Mouse (Mus musculus): ENCODE measurements around the gene Slc44a5.
"Not testable (repeated sequence)": the region's sequence is repeated elsewhere in the genome, so short reads cannot be mapped to it uniquely, and the experiment has no call there.

The Slc44a5 gene

GRCm38 (mm10) chr3:154093745-154094322 lies 120.6 kb downstream of the Slc44a5 start:
- no peak for DNase-seq (ENCODE audit: low spot score in 2 of 2)

- DNase-seq (ENCODE audit: low spot score in 2 of 2) = no peak
Observed at GRCm38 (mm10) chr3:154101671-154102070, 128.4 kb downstream of the Slc44a5 start.

- DNase-seq (ENCODE audit: low spot score in 2 of 2) = peak; percentile 6 to 17
Observed at GRCm38 (mm10) chr3:154110528-154110927, 137.3 kb downstream of the Slc44a5 start.

GRCm38 (mm10) chr3:154111221-154111620 lies 138.0 kb downstream of the Slc44a5 start:
- DNase-seq (ENCODE audit: low spot score in 2 of 2) = no peak

GRCm38 (mm10) chr3:154114991-154115390 lies 141.8 kb downstream of the Slc44a5 start:
- no peak for DNase-seq (ENCODE audit: low spot score in 2 of 2)

GRCm38 (mm10) chr3:154115478-154115877 lies 142.2 kb downstream of the Slc44a5 start:
- no peak for DNase-seq (ENCODE audit: low spot score in 2 of 2)

- no peak for DNase-seq (ENCODE audit: low spot score in 2 of 2)
Observed at GRCm38 (mm10) chr3:154116000-154116399, 142.8 kb downstream of the Slc44a5 start.

GRCm38 (mm10) chr3:154118992-154119603 lies 145.9 kb downstream of the Slc44a5 start:
- DNase-seq (ENCODE audit: low spot score in 2 of 2) = no peak

GRCm38 (mm10) chr3:154122531-154122930 lies 149.3 kb downstream of the Slc44a5 start:
- DNase-seq (ENCODE audit: low spot score in 2 of 2) = no peak

GRCm38 (mm10) chr3:154124890-154125575 lies 151.8 kb downstream of the Slc44a5 start:
- no peak for DNase-seq (ENCODE audit: low spot score in 2 of 2)

- no peak for DNase-seq (ENCODE audit: low spot score in 2 of 2)
Observed at GRCm38 (mm10) chr3:154125768-154126376, 152.6 kb downstream of the Slc44a5 start.

- no peak for DNase-seq (ENCODE audit: low spot score in 2 of 2)
Observed at GRCm38 (mm10) chr3:154127246-154127645, 154.0 kb downstream of the Slc44a5 start.

GRCm38 (mm10) chr3:154129036-154129435 lies 155.8 kb downstream of the Slc44a5 start:
- no peak for DNase-seq (ENCODE audit: low spot score in 2 of 2)

- DNase-seq (ENCODE audit: low spot score in 2 of 2) = no peak
Observed at GRCm38 (mm10) chr3:154130431-154131114, 157.3 kb downstream of the Slc44a5 start.

- no peak for DNase-seq (ENCODE audit: low spot score in 2 of 2)
Observed at GRCm38 (mm10) chr3:154133986-154134385, 160.8 kb downstream of the Slc44a5 start.

GRCm38 (mm10) chr3:154134701-154135100 lies 161.5 kb downstream of the Slc44a5 start:
- no peak for DNase-seq (ENCODE audit: low spot score in 2 of 2)

GRCm38 (mm10) chr3:154136501-154136900 lies 163.3 kb downstream of the Slc44a5 start:
- DNase-seq (ENCODE audit: low spot score in 2 of 2) = no peak

GRCm38 (mm10) chr3:154141346-154141745 lies 168.1 kb downstream of the Slc44a5 start:
- DNase-seq (ENCODE audit: low spot score in 2 of 2) = no peak

GRCm38 (mm10) chr3:154142618-154143017 lies 169.4 kb downstream of the Slc44a5 start:
- DNase-seq (ENCODE audit: low spot score in 2 of 2) = no peak

GRCm38 (mm10) chr3:154145750-154146149 lies 172.5 kb downstream of the Slc44a5 start:
- DNase-seq (ENCODE audit: low spot score in 2 of 2) = no peak

GRCm38 (mm10) chr3:154149778-154150177 lies 176.5 kb downstream of the Slc44a5 start:
- DNase-seq (ENCODE audit: low spot score in 2 of 2) = no peak

GRCm38 (mm10) chr3:154153541-154153940 lies 180.3 kb downstream of the Slc44a5 start:
- DNase-seq (ENCODE audit: low spot score in 2 of 2) = not testable (repeated sequence)
